In the genomic region with DNA sequence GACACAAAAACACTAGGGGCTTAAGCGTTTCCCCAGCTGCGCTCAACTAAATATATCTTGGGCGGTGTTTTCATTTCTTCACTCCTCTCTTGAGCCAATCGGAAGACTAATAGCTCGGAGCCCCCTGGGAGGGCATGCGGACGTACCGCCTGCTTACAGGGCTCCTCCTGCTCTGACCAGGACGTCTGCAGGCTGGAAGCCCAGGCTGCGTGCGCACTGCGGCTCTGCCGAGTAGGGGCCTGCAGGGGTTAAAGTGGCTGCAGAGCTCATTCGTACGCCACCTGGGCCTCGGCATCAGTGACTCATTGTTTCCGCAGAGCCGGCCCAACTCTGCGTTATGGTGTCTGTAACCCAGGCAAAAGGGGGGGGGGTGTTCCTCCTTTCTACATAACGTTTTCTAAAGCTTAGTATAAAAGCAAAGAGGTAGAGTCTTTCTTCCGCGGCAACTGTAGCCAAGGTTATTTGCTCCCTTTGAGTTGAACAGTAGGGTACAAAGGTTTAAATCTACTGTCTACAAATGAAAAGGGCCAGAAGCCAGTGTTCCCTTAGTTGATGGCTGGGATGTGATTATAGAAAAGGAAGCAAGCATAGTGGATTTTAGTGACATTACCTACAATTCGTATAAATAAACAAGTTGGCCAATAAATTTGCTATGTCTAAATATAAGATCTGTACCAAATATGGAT, we compare ENCODE assay signal across 8 mouse cellular contexts. TPM values are rescaled to one million over a fixed set of nuclear protein-coding genes. Genes with fewer than 3 reads are reported as not detected.
DNase-seq lines count a peak whose midpoint lies in the region; ATAC-seq lines count a peak whose summit lies in the region.

No protein-coding gene starts in this region.

- 1% methylated on average over 23 of the region's 23 CpGs for WGBS in embryonic facial prominence, embryonic 14.5 days

- no peaks in the 10 kb centered on the region for H3K36me3 ChIP-seq in embryonic facial prominence, embryonic 14.5 days (ENCODE audit: control insufficient read depth, insufficient read depth, low read length)

- 0 out of 2 replicates have a peak, but pooled peaks cover 6% of the 10 kb centered on the region for H3K9me3 ChIP-seq in embryonic facial prominence, embryonic 14.5 days (ENCODE audit: control insufficient read depth, low read length)

- H3K4me1 ChIP-seq in embryonic facial prominence, embryonic 14.5 days (ENCODE audit: control insufficient read depth, insufficient read depth, low read length): peaks cover 30% of the 10 kb centered on the region

- peak; percentile 98 for DNase-seq in 3T3-L1 (ENCODE audit: low read depth, low spot score)
- DNase-seq in adrenal gland, postnatal 36 days: peak; percentile 93 to 95
- peak; percentile 99 for DNase-seq in embryonic facial prominence, embryonic 14.5 days (ENCODE audit: low spot score)
- peak; percentile 96 for DNase-seq in heart, adult 8-10 months (ENCODE audit: low spot score)
- DNase-seq in kidney, adult 9 months: peak; percentile 90
- DNase-seq in liver: peak; percentile 93
- peak; percentile 55 to 70 for DNase-seq in monocyte, adult 2 months (ENCODE audit: low read depth in 1 of 2, low spot score in 2 of 2)
- peak; percentile 96 to 97 for DNase-seq in spleen, postnatal 36 days (ENCODE audit: low spot score in 2 of 2)

- no peaks in the 10 kb centered on the region for H3K27me3 ChIP-seq in embryonic facial prominence, embryonic 14.5 days (replicated peaks; ENCODE audit: control insufficient read depth, insufficient read depth, low read length)

- peak overlapping the region; percentile 26 for H3K4me3 ChIP-seq in embryonic facial prominence, embryonic 14.5 days (ENCODE audit: low read depth, low read length)

- H3K9ac ChIP-seq in embryonic facial prominence, embryonic 14.5 days (ENCODE audit: low read depth, low read length): peak overlapping the region; percentile 51

- H3K4me2 ChIP-seq in embryonic facial prominence, embryonic 14.5 days (ENCODE audit: low read depth, low read length): peak overlapping the region; percentile 54

- peak; percentile 99 for ATAC-seq in embryonic facial prominence, embryonic 14.5 days (ENCODE audit: low read depth)

- peak overlapping the region; percentile 94 for H3K27ac ChIP-seq in embryonic facial prominence, embryonic 14.5 days (replicated peaks; ENCODE audit: low read depth, low read length)

RNA-seq across cellular contexts. Expression of a gene that starts 53.7 kb away (rescaled TPM):
- total RNA-seq in adrenal gland, postnatal 36 days (2021): 10 to 100 TPM; 40.9 to 41.6 TPM
- 39.5 and 54.6 TPM in 2 replicates for polyA plus RNA-seq in embryonic facial prominence, embryonic 14.5 days (2014; fragmentation: Nextera tagmentation; extraction: Ambion mirVana)
- total RNA-seq in heart, adult 8-10 months (2022): 10 to 100 TPM; 37.2 to 45.8 (median 39.8) TPM

Comparison
In these comparisons a context has a peak if more than half of its experiments do, and no peak if none do; other contexts are left out.
1. Peak in every context shown above with its lines: DNase-seq, ATAC-seq, H3K4me3 ChIP-seq and H3K27ac ChIP-seq.